Mouse (Mus musculus): ENCODE data around the gene Rab23. TPM values are rescaled to one million over a fixed set of nuclear protein-coding genes. Genes with fewer than 3 reads are reported as not detected.

The Rab23 gene
- polyA plus RNA-seq, 1 experiment from 2014 or later: 35.2 TPM

GRCm38 (mm10) chr1:33788493-33788892, 68.8 kb downstream of the Rab23 start:
- Histone ChIP-seq H3K27me3 (replicated peaks; ENCODE audit: low read depth, poor library complexity, severe bottlenecking) (no peaks in the 10 kb centered on the region), H3K4me1 (no peaks in the 10 kb centered on the region), H3K36me3 (replicated peaks) (peaks cover 43% of the 10 kb centered on the region), H3K4me3 (no peak overlapping the region), H3K27ac (replicated peaks) (no peak overlapping the region), H3K9me3 (no peaks in the 10 kb centered on the region)
- DNase-seq (ENCODE audit: low spot score): no peak
- 74% methylated on average over 3 of the region's 3 CpGs for WGBS

Other genes with a start within 250 kb of the Rab23 start
- gene Prim2, start 50.1 kb upstream of the Rab23 start, polyA plus RNA-seq (2016; fragmentation: Nextera tagmentation; extraction: Ambion mirVana): 54.6 and 55.5 TPM in 2 replicates
- gene Bag2, start 37.9 kb downstream of the Rab23 start, polyA plus RNA-seq (2016; fragmentation: Nextera tagmentation; extraction: Ambion mirVana): 59.0 and 65.7 TPM in 2 replicates
- gene Zfp451, start 94.7 kb downstream of the Rab23 start, polyA plus RNA-seq (2016; fragmentation: Nextera tagmentation; extraction: Ambion mirVana): 33.6 and 35.7 TPM in 2 replicates
- 1.3 and 2.2 TPM in 2 replicates for gene Bend6, start 187.9 kb downstream of the Rab23 start, polyA plus RNA-seq (2016; fragmentation: Nextera tagmentation; extraction: Ambion mirVana)
- 17.3 and 17.4 TPM in 2 replicates for gene Dst, start 188.3 kb downstream of the Rab23 start, polyA plus RNA-seq (2016; fragmentation: Nextera tagmentation; extraction: Ambion mirVana)

All from embryonic facial prominence, embryonic 10.5 days (tissue).